Mouse (Mus musculus): ENCODE data around the gene Acacb. TPM values are rescaled to one million over a fixed set of nuclear protein-coding genes. Genes with fewer than 3 reads are reported as not detected.

Gene Acacb
- 1 to 10 TPM; 4.4 to 5.3 TPM for total RNA-seq (2021)
- long read RNA-seq, experiment 1, full-length matches to known transcripts, result 1 of 10 reads
- long read RNA-seq, experiment 1, partial matches to known transcripts, result 4 of 10 reads
- long read RNA-seq, experiment 1, other reads (novel, unspliced or antisense), result 5 of 10 reads
- long read RNA-seq, experiment 2, partial matches to known transcripts, result 0 of 2 reads
- long read RNA-seq, experiment 2, other reads (novel, unspliced or antisense), result 2 of 2 reads

- intact Hi-C loops (cut with DNase I), result no loop called here
- TF ChIP-seq CTCF (IDR thresholded peaks at IDR 0.05), result no peak
- no peak within 1 kb of the TSS for H3K4me3 ChIP-seq
- no peak for DNase-seq (ENCODE audit: extremely low spot score in 1 of 2, low spot score in 2 of 2)
- H3K27ac ChIP-seq, result peak within 1 kb of the TSS; percentile 47
Observed at GRCm38 (mm10) chr5:114146028-114146888, at the start of gene Acacb. TSS of gene Acacb (plus strand) at chr5:114146535.

GRCm38 (mm10) chr5:114099709-114100389, 46.5 kb upstream of the Acacb start:
- Histone ChIP-seq H3K27ac (peak overlapping the region; percentile 82), H3K4me3 (peak overlapping the region; percentile 80)
- TF ChIP-seq CTCF (IDR thresholded peaks at IDR 0.05), result no peak
- DNase-seq (ENCODE audit: extremely low spot score in 1 of 2, low spot score in 2 of 2), result peak; percentile 91 to 96
- intact Hi-C loops (cut with DNase I), result loop anchor here (1.0 kb wide), 1 partner anchor 48 kb away; no protein-coding TSS in a partner anchor

GRCm38 (mm10) chr5:114100390-114101099, 45.8 kb upstream of the Acacb start:
- no peak for DNase-seq (ENCODE audit: extremely low spot score in 1 of 2, low spot score in 2 of 2)
- intact Hi-C loops (cut with DNase I), result loop anchor here (1.0 kb wide), 1 partner anchor 48 kb away; no protein-coding TSS in a partner anchor
- Histone ChIP-seq H3K27ac (peak overlapping the region; percentile 82), H3K4me3 (peak overlapping the region; percentile 80)
- no peak for TF ChIP-seq CTCF (IDR thresholded peaks at IDR 0.05)

- no peak for DNase-seq (ENCODE audit: extremely low spot score in 1 of 2, low spot score in 2 of 2)
- intact Hi-C loops (cut with DNase I), result no loop called here
- Histone ChIP-seq H3K4me3 (no peak overlapping the region), H3K27ac (peak overlapping the region; percentile 0; the same call in 1 of the 2 replicates)
- no peak for TF ChIP-seq CTCF (IDR thresholded peaks at IDR 0.05)
Observed at GRCm38 (mm10) chr5:114101873-114102272, 44.5 kb upstream of the Acacb start.

GRCm38 (mm10) chr5:114102807-114103206, 43.5 kb upstream of the Acacb start:
- no peak overlapping the region; the same call in 1 of the 2 replicates for H3K27ac ChIP-seq
- no peak for TF ChIP-seq CTCF (IDR thresholded peaks at IDR 0.05)
- no peak for DNase-seq (ENCODE audit: extremely low spot score in 1 of 2, low spot score in 2 of 2)
- intact Hi-C loops (cut with DNase I), result no loop called here
- H3K4me3 ChIP-seq, result no peak overlapping the region

GRCm38 (mm10) chr5:114106391-114106935, 39.9 kb upstream of the Acacb start:
- DNase-seq (ENCODE audit: extremely low spot score in 1 of 2, low spot score in 2 of 2), result no peak
- no peak overlapping the region for H3K4me3 ChIP-seq
- H3K27ac ChIP-seq, result no peak overlapping the region
- intact Hi-C loops (cut with DNase I), result no loop called here
- TF ChIP-seq CTCF (IDR thresholded peaks at IDR 0.05), result no peak

GRCm38 (mm10) chr5:114113334-114113733, 33.0 kb upstream of the Acacb start:
- Histone ChIP-seq H3K4me3 (no peak overlapping the region), H3K27ac (no peak overlapping the region)
- TF ChIP-seq CTCF (IDR thresholded peaks at IDR 0.05), result peak; percentile 14
- no peak for DNase-seq (ENCODE audit: extremely low spot score in 1 of 2, low spot score in 2 of 2)
- intact Hi-C loops (cut with DNase I), result no loop called here

GRCm38 (mm10) chr5:114115030-114115429, 31.3 kb upstream of the Acacb start:
- TF ChIP-seq CTCF (IDR thresholded peaks at IDR 0.05), result no peak
- intact Hi-C loops (cut with DNase I), result no loop called here

GRCm38 (mm10) chr5:114116586-114116985, 29.7 kb upstream of the Acacb start:
- intact Hi-C loops (cut with DNase I), result no loop called here
- no peak for TF ChIP-seq CTCF (IDR thresholded peaks at IDR 0.05)

More at GRCm38 (mm10) chr5:114115030-114115429, 31.3 kb upstream of the Acacb start:
- H3K4me3 ChIP-seq, result no peak overlapping the region
- H3K27ac ChIP-seq, result no peak overlapping the region
- DNase-seq (ENCODE audit: extremely low spot score in 1 of 2, low spot score in 2 of 2), result no peak

GRCm38 (mm10) chr5:114119806-114120205, 26.5 kb upstream of the Acacb start:
- H3K27ac ChIP-seq, result peak overlapping the region; percentile 28; the same call in 1 of the 2 replicates
- no peak overlapping the region for H3K4me3 ChIP-seq
- TF ChIP-seq CTCF (IDR thresholded peaks at IDR 0.05), result no peak
- intact Hi-C loops (cut with DNase I), result no loop called here
- DNase-seq (ENCODE audit: extremely low spot score in 1 of 2, low spot score in 2 of 2), result no peak

More at GRCm38 (mm10) chr5:114116586-114116985, 29.7 kb upstream of the Acacb start:
- no peak overlapping the region for H3K4me3 ChIP-seq
- H3K27ac ChIP-seq, result no peak overlapping the region
- no peak for DNase-seq (ENCODE audit: extremely low spot score in 1 of 2, low spot score in 2 of 2)

- no peak overlapping the region for H3K4me3 ChIP-seq
- intact Hi-C loops (cut with DNase I), result loop anchor here (5.0 kb wide), 1 partner anchor 34 kb away; the partner anchor contains the start of gene Svop
- TF ChIP-seq CTCF (IDR thresholded peaks at IDR 0.05), result no peak
- no peak for DNase-seq (ENCODE audit: extremely low spot score in 1 of 2, low spot score in 2 of 2)
- H3K27ac ChIP-seq, result no peak overlapping the region
Observed at GRCm38 (mm10) chr5:114126008-114126407, 20.3 kb upstream of the Acacb start.

Data from left cerebral cortex, adult 2 months (tissue).